Mouse (Mus musculus): Measurements from ENCODE around the gene Cenpp.

Gene Cenpp

GRCm38 (mm10) chr13:49530636-49531035, 121.9 kb downstream of the Cenpp start:
- no peak for DNase-seq (ENCODE audit: low read depth, low spot score)

GRCm38 (mm10) chr13:49526235-49526634, 126.3 kb downstream of the Cenpp start:
- no peak for DNase-seq (ENCODE audit: low read depth, low spot score)

- no peak for DNase-seq (ENCODE audit: low read depth, low spot score)
Observed at GRCm38 (mm10) chr13:49518761-49519160, 133.8 kb downstream of the Cenpp start.

GRCm38 (mm10) chr13:49507176-49507575, 145.4 kb downstream of the Cenpp start:
- no peak for DNase-seq (ENCODE audit: low read depth, low spot score)

- no peak for DNase-seq (ENCODE audit: low read depth, low spot score)
Observed at GRCm38 (mm10) chr13:49505776-49506175, 146.8 kb downstream of the Cenpp start.

- no peak for DNase-seq (ENCODE audit: low read depth, low spot score)
Observed at GRCm38 (mm10) chr13:49504510-49504909, 148.1 kb downstream of the Cenpp start, which contains the start of gene Ecm2. Ecm2 (plus strand) TSS chr13:49504810.

- no peak for DNase-seq (ENCODE audit: low read depth, low spot score)
Observed at GRCm38 (mm10) chr13:49492376-49493368, 159.9 kb downstream of the Cenpp start, which contains the start of gene Tes3-ps. Tes3-ps (plus strand) TSS chr13:49493318.

- no peak for DNase-seq (ENCODE audit: low read depth, low spot score)
Observed at GRCm38 (mm10) chr13:49485388-49485787, 167.2 kb downstream of the Cenpp start.

- DNase-seq (ENCODE audit: low read depth, low spot score): no peak
Observed at GRCm38 (mm10) chr13:49480551-49480950, 172.0 kb downstream of the Cenpp start.

- no peak for DNase-seq (ENCODE audit: low read depth, low spot score)
Observed at GRCm38 (mm10) chr13:49480057-49480456, 172.5 kb downstream of the Cenpp start.

- DNase-seq (ENCODE audit: low read depth, low spot score): no peak
Observed at GRCm38 (mm10) chr13:49479399-49479798, 173.2 kb downstream of the Cenpp start.

- DNase-seq (ENCODE audit: low read depth, low spot score): no peak
Observed at GRCm38 (mm10) chr13:49478851-49479374, 173.7 kb downstream of the Cenpp start.

GRCm38 (mm10) chr13:49477887-49478286, 174.7 kb downstream of the Cenpp start:
- DNase-seq (ENCODE audit: low read depth, low spot score): no peak

- DNase-seq (ENCODE audit: low read depth, low spot score): no peak
Observed at GRCm38 (mm10) chr13:49472676-49473005, 179.9 kb downstream of the Cenpp start.

- no peak for DNase-seq (ENCODE audit: low read depth, low spot score)
Observed at GRCm38 (mm10) chr13:49471981-49472675, 180.5 kb downstream of the Cenpp start.

- no peak for DNase-seq (ENCODE audit: low read depth, low spot score)
Observed at GRCm38 (mm10) chr13:49470806-49471205, 181.8 kb downstream of the Cenpp start.

GRCm38 (mm10) chr13:49470319-49470718, 182.3 kb downstream of the Cenpp start:
- DNase-seq (ENCODE audit: low read depth, low spot score): no peak

- no peak for DNase-seq (ENCODE audit: low read depth, low spot score)
Observed at GRCm38 (mm10) chr13:49469002-49469401, 183.6 kb downstream of the Cenpp start.

- DNase-seq (ENCODE audit: low read depth, low spot score): peak; percentile 40
Observed at GRCm38 (mm10) chr13:49467585-49467984, 185.0 kb downstream of the Cenpp start.

- no peak for DNase-seq (ENCODE audit: low read depth, low spot score)
Observed at GRCm38 (mm10) chr13:49466393-49467075, 186.1 kb downstream of the Cenpp start.

GRCm38 (mm10) chr13:49465875-49466274, 186.7 kb downstream of the Cenpp start:
- DNase-seq (ENCODE audit: low read depth, low spot score): no peak

GRCm38 (mm10) chr13:49462921-49463320, 189.7 kb downstream of the Cenpp start:
- no peak for DNase-seq (ENCODE audit: low read depth, low spot score)

All from A20 (cell line).